Mouse (Mus musculus) liver, embryonic 14.5 days (tissue): ENCODE measurements around the gene Ngef.

Source experiments
- CTCF ChIP-seq: IDR thresholded peaks from 2 replicates; pipeline ENCODE4 v1.5.1; 2016; ENCODE audit warnings: antibody characterized with exemption, low read depth, control low read depth
- EP300 ChIP-seq: IDR thresholded peaks from 2 replicates; pipeline ENCODE4 v1.6.1; 2016; ENCODE audit warnings: antibody characterized with exemption, low read depth

GRCm38 (mm10) chr1:87601801-87602200 is 28.1 kb upstream of the Ngef start:
- TF ChIP-seq EP300 (no peak), CTCF (no peak)
